Mouse (Mus musculus): ENCODE data around the gene Ttc30b. TPM values are rescaled to one million over a fixed set of nuclear protein-coding genes. Genes with fewer than 3 reads are reported as not detected.
"Not testable (repeated sequence)": the region's sequence is repeated elsewhere in the genome, so short reads cannot be mapped to it uniquely, and the experiment has no call there.

Ttc30b gene
- polyA plus RNA-seq, 1 experiment from 2014 or later, result 14.1 TPM

- Histone ChIP-seq H3K4me1 (replicated peaks; ENCODE audit: insufficient read depth, low read length) (no peaks in the 10 kb centered on the region), H3K9me3 (replicated peaks; ENCODE audit: low read length) (no peaks in the 10 kb centered on the region), H3K27me3 (ENCODE audit: insufficient read depth, low read length) (no peaks in the 10 kb centered on the region), H3K4me2 (ENCODE audit: low read length) (no peak overlapping the region), H3K4me3 (replicated peaks; ENCODE audit: low read depth, low read length) (no peak overlapping the region), H3K27ac (no peak overlapping the region), H3K9ac (ENCODE audit: low read depth, low read length) (no peak overlapping the region), H3K36me3 (ENCODE audit: insufficient read depth, low read length) (no peaks in the 10 kb centered on the region)
- 76% methylated on average over 8 of the region's 8 CpGs for WGBS
- ATAC-seq (replicated peaks; ENCODE audit: low FRiP score, low read depth) (no peak), DNase-seq (ENCODE audit: low spot score) (no peak)
- TF ChIP-seq CTCF (IDR thresholded peaks at IDR 0.05; ENCODE audit: low read depth), result no peak
Observed at GRCm38 (mm10) chr2:75950685-75951084, 12.3 kb upstream of the Ttc30b start.

DNA sequence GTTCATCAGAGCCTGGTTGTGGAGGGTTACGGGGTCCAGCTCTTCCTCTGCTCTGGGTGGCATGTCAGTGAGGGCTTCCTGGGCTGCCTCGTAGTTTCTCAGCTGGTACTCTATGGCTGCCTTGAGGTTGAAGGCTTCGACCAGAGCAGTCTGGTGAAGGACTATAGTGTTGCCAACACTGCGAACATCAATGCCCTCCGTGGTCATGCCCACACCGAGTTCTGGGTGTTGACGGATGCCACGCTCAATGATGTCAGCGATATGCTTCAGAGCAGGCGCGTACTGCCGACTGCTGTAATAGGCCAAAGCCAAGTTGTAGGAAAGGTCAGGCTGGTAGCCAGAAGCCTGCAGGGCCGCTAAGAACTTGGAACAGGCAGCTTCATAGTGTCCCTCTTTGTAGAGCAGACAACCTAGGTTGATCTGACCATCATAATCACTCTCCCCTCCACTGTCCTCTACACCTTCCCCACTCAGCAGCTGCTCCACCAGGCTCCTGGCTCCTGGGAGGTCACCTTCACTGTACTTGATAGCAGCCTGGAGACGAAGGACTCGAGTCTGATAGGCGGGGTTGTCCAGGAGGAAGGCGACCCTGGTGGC is 767 bp downstream of the Ttc30b start:
- Histone ChIP-seq H3K9ac (ENCODE audit: low read depth, low read length) (peak overlapping the region; percentile 47; the same call in 1 of the 2 replicates), H3K27ac (0 out of 2 replicates have a peak overlapping the region, but pooled peaks have one; percentile 79), H3K4me3 (replicated peaks; ENCODE audit: low read depth, low read length) (peak overlapping the region; percentile 49), H3K4me2 (ENCODE audit: low read length) (peak overlapping the region; percentile 68)
- not testable (repeated sequence) for DNase-seq (ENCODE audit: low spot score); H3K9me3 ChIP-seq (replicated peaks; ENCODE audit: low read length); H3K27me3 ChIP-seq (ENCODE audit: insufficient read depth, low read length); ATAC-seq (replicated peaks; ENCODE audit: low FRiP score, low read depth); H3K36me3 ChIP-seq (ENCODE audit: insufficient read depth, low read length); H3K4me1 ChIP-seq (replicated peaks; ENCODE audit: insufficient read depth, low read length)
- WGBS, result 66% methylated on average over 15 of the region's 17 CpGs

DNA sequence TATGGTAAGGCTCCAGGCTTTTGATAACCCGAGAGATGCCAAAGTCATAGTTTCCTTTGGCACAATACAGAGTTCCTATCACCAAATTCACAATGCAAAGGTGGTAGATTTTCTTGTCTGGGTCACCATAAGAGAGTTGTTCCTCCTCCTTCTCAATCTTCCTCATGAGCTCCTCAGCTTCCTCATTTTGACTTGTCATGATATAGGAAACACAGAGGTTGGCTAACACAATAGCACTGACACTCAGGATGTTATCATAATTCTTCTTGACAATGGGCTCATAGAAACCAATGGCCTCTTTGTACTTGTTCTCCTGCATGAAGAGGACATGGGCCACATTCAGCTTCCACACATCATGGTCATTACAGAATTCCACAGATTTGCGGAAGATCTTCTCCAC is 1.7 kb downstream of the Ttc30b start:
- 88% methylated on average over 2 of the region's 2 CpGs for WGBS
- H3K36me3 ChIP-seq (ENCODE audit: insufficient read depth, low read length); ATAC-seq (replicated peaks; ENCODE audit: low FRiP score, low read depth); H3K4me2 ChIP-seq (ENCODE audit: low read length); H3K4me1 ChIP-seq (replicated peaks; ENCODE audit: insufficient read depth, low read length); H3K9me3 ChIP-seq (replicated peaks; ENCODE audit: low read length); H3K4me3 ChIP-seq (replicated peaks; ENCODE audit: low read depth, low read length); H3K9ac ChIP-seq (ENCODE audit: low read depth, low read length); DNase-seq (ENCODE audit: low spot score); H3K27me3 ChIP-seq (ENCODE audit: insufficient read depth, low read length); H3K27ac ChIP-seq: not testable (repeated sequence)

- no peak overlapping the region for H3K27ac ChIP-seq
- no peak overlapping the region for H3K9ac ChIP-seq (ENCODE audit: low read depth, low read length)
- DNase-seq (ENCODE audit: low spot score) (no peak), ATAC-seq (replicated peaks; ENCODE audit: low FRiP score, low read depth) (no peak)
- no peaks in the 10 kb centered on the region for H3K27me3 ChIP-seq (ENCODE audit: insufficient read depth, low read length)
- 33% methylated on average over 7 of the region's 7 CpGs for WGBS
- no peak overlapping the region for H3K4me3 ChIP-seq (replicated peaks; ENCODE audit: low read depth, low read length)
- no peak overlapping the region for H3K4me2 ChIP-seq (ENCODE audit: low read length)
- no peaks in the 10 kb centered on the region for H3K4me1 ChIP-seq (replicated peaks; ENCODE audit: insufficient read depth, low read length)
- H3K9me3 ChIP-seq (replicated peaks; ENCODE audit: low read length), result no peaks in the 10 kb centered on the region
- TF ChIP-seq CTCF (IDR thresholded peaks at IDR 0.05; ENCODE audit: low read depth), result no peak
- no peaks in the 10 kb centered on the region; the same call in 1 of the 2 replicates for H3K36me3 ChIP-seq (ENCODE audit: insufficient read depth, low read length)
Observed at GRCm38 (mm10) chr2:75933541-75933940, 4.8 kb downstream of the Ttc30b start.

DNA sequence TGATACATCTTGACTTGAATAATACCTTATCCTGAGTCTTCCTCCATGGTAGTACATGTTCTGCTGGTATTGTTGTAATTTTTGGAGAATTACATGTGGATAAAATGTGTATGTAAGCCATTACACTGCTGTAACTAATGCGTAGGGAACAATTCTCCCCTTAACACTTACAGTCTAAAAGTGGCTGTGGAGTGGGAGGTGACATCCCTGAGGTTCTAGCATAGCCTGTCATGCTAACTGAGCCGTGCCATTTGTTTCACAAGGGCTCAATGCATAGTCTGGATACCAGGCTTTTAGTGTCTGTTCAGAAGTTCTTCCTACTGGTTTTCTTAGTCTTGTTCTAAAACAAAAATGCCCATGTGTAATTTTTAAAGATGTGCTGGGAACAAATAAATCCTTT is 7.4 kb downstream of the Ttc30b start:
- no peak for TF ChIP-seq CTCF (IDR thresholded peaks at IDR 0.05; ENCODE audit: low read depth)
- no peaks in the 10 kb centered on the region for H3K4me1 ChIP-seq (replicated peaks; ENCODE audit: insufficient read depth, low read length)

GRCm38 (mm10) chr2:75929786-75930444 is 8.5 kb downstream of the Ttc30b start:
- DNase-seq (ENCODE audit: low spot score) (no peak), ATAC-seq (replicated peaks; ENCODE audit: low FRiP score, low read depth) (no peak)
- no peak overlapping the region for H3K27ac ChIP-seq
- no peaks in the 10 kb centered on the region for H3K27me3 ChIP-seq (ENCODE audit: insufficient read depth, low read length)
- peaks cover 5% of the 10 kb centered on the region; the same call in 1 of the 2 replicates for H3K36me3 ChIP-seq (ENCODE audit: insufficient read depth, low read length)
- TF ChIP-seq CTCF (IDR thresholded peaks at IDR 0.05; ENCODE audit: low read depth), result no peak
- H3K4me1 ChIP-seq (replicated peaks; ENCODE audit: insufficient read depth, low read length), result no peaks in the 10 kb centered on the region
- H3K4me2 ChIP-seq (ENCODE audit: low read length), result no peak overlapping the region
- no peak overlapping the region for H3K4me3 ChIP-seq (replicated peaks; ENCODE audit: low read depth, low read length)
- H3K9me3 ChIP-seq (replicated peaks; ENCODE audit: low read length), result no peaks in the 10 kb centered on the region
- no peak overlapping the region for H3K9ac ChIP-seq (ENCODE audit: low read depth, low read length)
- 87% methylated on average over 6 of the region's 6 CpGs for WGBS

More for the DNA sequence above, 7.4 kb downstream of the Ttc30b start:
- Histone ChIP-seq H3K9me3 (replicated peaks; ENCODE audit: low read length) (no peaks in the 10 kb centered on the region), H3K36me3 (ENCODE audit: insufficient read depth, low read length) (peaks cover 5% of the 10 kb centered on the region; the same call in 1 of the 2 replicates), H3K4me3 (replicated peaks; ENCODE audit: low read depth, low read length) (no peak overlapping the region), H3K27me3 (ENCODE audit: insufficient read depth, low read length) (no peaks in the 10 kb centered on the region), H3K9ac (ENCODE audit: low read depth, low read length) (no peak overlapping the region), H3K4me2 (ENCODE audit: low read length) (no peak overlapping the region), H3K27ac (no peak overlapping the region)
- DNase-seq (ENCODE audit: low spot score), result no peak
- WGBS, result 81% methylated on average over 2 of the region's 2 CpGs
- no peak for ATAC-seq (replicated peaks; ENCODE audit: low FRiP score, low read depth)
